Mouse (Mus musculus): Measurements from ENCODE around the gene Oas2. TPM values are rescaled to one million over a fixed set of nuclear protein-coding genes. Genes with fewer than 3 reads are reported as not detected.
A peak's percentile ranks its signal among the peaks of the same experiment; 100 is the strongest.

Gene Oas2
- polyA plus RNA-seq, 1 experiment from 2014 or later = 0.10 TPM

DNA sequence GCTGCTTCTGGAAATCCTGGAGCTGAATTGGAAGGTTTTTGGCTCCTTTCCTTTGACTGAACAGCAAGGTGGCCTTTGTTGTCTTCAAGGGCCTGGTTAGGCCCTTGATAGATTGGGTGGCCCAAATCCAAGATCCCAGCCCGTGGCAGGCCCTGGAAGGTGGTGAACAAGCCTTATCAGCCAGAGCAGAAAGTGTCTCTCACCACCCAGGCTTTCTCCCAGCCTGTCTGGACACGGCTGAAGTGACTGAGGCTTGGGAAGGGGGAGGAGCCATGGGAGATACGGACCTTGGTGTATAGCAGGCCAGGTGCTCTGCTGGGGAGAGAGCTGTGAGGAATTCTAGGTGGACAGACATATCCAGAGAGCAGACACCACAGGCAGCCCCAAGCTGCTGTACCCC lies 19.7 kb upstream of the Oas2 start:
- 0 out of 2 replicates have a peak, but pooled peaks cover 3% of the 10 kb centered on the region for H3K27me3 ChIP-seq
- WGBS = 65% methylated on average over 3 of the region's 3 CpGs
- no peaks in the 10 kb centered on the region for H3K9me3 ChIP-seq
- H3K4me3 ChIP-seq (replicated peaks) = no peak overlapping the region
- H3K4me2 ChIP-seq = no peak overlapping the region
- ATAC-seq (ENCODE audit: low FRiP score) = no peak
- no peaks in the 10 kb centered on the region for H3K4me1 ChIP-seq
- no peaks in the 10 kb centered on the region for H3K36me3 ChIP-seq (replicated peaks)
- H3K9ac ChIP-seq = no peak overlapping the region
- H3K27ac ChIP-seq = no peak overlapping the region

DNA sequence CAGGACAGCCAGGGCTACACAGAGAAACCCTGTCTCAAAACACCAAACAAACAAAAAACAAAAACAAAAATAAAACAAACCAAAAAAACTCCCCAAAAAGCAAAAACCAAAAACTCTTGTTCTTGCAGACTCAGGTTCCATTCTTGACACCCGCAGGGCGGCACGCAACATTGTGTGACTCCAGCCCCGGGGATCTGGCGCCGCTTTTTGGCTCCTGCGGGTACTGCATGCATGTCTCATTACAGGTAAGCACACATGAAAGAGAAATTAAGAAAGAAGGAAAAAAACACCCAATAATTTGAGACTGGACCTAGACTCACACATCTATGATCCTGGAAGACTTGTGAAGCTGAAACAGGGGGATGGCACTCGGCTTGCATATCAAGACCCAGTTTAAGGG lies 15.4 kb upstream of the Oas2 start:
- Histone ChIP-seq H3K9ac (no peak overlapping the region), H3K36me3 (replicated peaks) (no peaks in the 10 kb centered on the region), H3K4me3 (replicated peaks) (no peak overlapping the region), H3K27ac (no peak overlapping the region), H3K27me3 (0 out of 2 replicates have a peak, but pooled peaks cover 3% of the 10 kb centered on the region), H3K9me3 (no peaks in the 10 kb centered on the region), H3K4me1 (no peaks in the 10 kb centered on the region), H3K4me2 (no peak overlapping the region)
- ATAC-seq (ENCODE audit: low FRiP score) = no peak
- 76% methylated on average over 8 of the region's 8 CpGs for WGBS

DNA sequence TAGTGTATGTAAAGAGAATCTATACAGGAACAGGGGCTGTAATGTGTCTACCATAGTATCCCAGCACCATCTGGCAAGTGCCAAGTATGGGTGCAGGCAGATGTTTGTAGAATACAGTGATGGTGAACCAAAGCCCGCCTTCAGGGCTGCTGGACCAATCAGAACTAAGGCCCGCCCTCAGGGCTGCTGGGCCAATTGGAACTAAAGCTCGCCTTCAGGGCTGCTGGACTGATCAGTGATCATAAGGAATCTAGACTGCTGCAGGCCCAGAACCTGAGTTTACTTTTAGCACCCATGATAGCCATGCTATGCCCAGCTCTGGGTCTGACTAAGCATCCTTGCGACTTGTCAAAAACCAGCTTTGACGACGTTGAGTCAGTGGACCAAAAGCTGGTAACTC lies 12.2 kb upstream of the Oas2 start:
- 30% methylated on average over 6 of the region's 6 CpGs for WGBS
- Histone ChIP-seq H3K9ac (no peak overlapping the region), H3K4me1 (no peaks in the 10 kb centered on the region), H3K9me3 (no peaks in the 10 kb centered on the region), H3K4me2 (peak overlapping the region; percentile 3; the same call in 1 of the 2 replicates), H3K27me3 (0 out of 2 replicates have a peak, but pooled peaks cover 4% of the 10 kb centered on the region), H3K27ac (no peak overlapping the region), H3K36me3 (replicated peaks) (no peaks in the 10 kb centered on the region), H3K4me3 (replicated peaks) (no peak overlapping the region)
- peak; percentile 61 for ATAC-seq (ENCODE audit: low FRiP score)

DNA sequence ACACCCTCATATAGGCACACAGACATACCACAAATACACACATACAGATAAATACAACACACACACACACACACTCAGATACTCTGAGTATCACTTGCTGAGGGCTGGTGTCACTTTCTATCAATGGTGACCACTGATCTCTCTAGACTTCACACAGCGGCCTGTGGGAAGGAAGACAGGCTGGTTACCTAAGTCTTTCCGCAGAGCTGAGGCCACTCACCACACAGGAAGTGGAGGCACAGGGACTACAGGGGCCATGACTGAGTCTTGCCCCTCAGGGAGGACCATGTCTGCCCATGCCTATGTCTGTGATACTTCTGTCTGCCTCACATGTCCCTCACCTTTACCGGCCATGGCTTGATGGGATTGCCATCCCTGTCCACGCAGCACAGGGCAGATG lies 4.6 kb upstream of the Oas2 start:
- H3K9ac ChIP-seq = no peak overlapping the region
- 91% methylated on average over 4 of the region's 4 CpGs for WGBS
- no peak overlapping the region for H3K27ac ChIP-seq
- no peaks in the 10 kb centered on the region for H3K36me3 ChIP-seq (replicated peaks)
- H3K27me3 ChIP-seq = no peaks in the 10 kb centered on the region
- H3K4me1 ChIP-seq = no peaks in the 10 kb centered on the region
- ATAC-seq (ENCODE audit: low FRiP score) = no peak
- no peaks in the 10 kb centered on the region for H3K9me3 ChIP-seq
- H3K4me3 ChIP-seq (replicated peaks) = no peak overlapping the region
- H3K4me2 ChIP-seq = no peak overlapping the region

DNA sequence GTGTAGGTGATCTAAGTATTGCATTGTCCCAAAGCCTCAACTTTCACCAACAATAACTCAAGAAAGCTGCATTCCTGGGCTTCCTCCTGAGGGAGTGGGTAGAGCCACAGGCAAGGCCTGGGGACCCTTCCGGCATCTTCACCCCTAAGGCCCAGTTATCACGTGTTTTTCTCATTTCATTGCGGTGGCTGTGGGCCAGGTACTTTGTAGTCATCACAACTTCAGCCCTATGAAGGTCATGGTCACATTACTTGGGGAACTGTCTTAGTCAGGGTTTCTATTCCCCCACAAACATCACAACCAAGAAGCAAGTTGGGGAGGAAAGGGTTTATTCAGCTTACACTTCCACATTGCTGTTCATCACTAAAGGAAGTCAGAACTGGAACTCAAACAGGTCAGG lies 3.1 kb upstream of the Oas2 start:
- no peak for ATAC-seq (ENCODE audit: low FRiP score)
- no peak overlapping the region for H3K9ac ChIP-seq
- WGBS = 80% methylated on average over 3 of the region's 3 CpGs

DNA sequence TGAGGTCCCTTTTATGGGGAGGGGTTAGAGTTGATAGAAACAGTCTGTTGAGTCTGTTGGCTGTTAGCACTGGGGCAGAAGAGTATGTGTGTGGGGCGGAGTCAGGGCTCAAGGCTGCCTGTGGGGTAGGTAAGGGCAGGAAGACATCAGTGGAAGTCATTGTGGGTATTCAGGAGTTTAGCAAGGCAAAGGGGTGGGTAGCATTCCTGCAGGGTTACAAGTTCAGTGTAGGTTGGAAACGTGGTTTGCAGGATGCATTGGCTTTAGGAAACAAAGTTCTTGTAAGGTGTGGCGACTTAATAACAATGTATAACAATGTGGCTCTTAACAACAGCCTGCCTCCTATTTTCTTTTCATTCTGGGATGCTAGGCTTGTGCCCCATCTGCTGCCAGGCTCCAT lies 1.6 kb upstream of the Oas2 start:
- H3K9me3 ChIP-seq = no peaks in the 10 kb centered on the region
- ATAC-seq (ENCODE audit: low FRiP score) = no peak
- H3K27me3 ChIP-seq = no peaks in the 10 kb centered on the region
- no peak overlapping the region for H3K4me2 ChIP-seq
- no peaks in the 10 kb centered on the region for H3K36me3 ChIP-seq (replicated peaks)
- no peak overlapping the region for H3K9ac ChIP-seq
- H3K4me3 ChIP-seq (replicated peaks) = no peak overlapping the region
- 68% methylated on average over 3 of the region's 3 CpGs for WGBS
- no peaks in the 10 kb centered on the region for H3K4me1 ChIP-seq
- no peak overlapping the region for H3K27ac ChIP-seq

More for the DNA sequence above, 3.1 kb upstream of the Oas2 start:
- Histone ChIP-seq H3K4me2 (no peak overlapping the region), H3K4me3 (replicated peaks) (no peak overlapping the region), H3K9me3 (no peaks in the 10 kb centered on the region), H3K4me1 (no peaks in the 10 kb centered on the region), H3K27ac (no peak overlapping the region), H3K36me3 (replicated peaks) (no peaks in the 10 kb centered on the region), H3K27me3 (no peaks in the 10 kb centered on the region)

DNA sequence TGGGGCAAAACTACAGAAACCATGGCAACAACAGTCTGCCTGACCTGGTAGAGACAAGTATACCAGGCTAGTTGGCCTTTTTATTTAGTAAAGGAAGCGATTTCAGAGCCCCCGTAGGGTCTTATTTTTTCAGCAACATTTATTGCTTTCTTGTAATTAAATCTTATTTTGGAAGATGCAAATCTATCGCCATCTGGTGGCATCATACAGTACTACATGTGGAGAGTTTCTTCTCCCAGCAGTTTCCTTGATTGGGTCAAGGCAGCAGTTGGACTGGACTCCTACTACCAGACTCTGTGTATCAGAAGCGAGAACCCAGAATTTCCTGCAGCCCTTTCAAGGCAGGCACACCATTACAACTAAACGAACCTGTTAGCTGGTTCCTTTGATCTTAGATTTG lies 3.2 kb downstream of the Oas2 start:
- H3K9me3 ChIP-seq = no peaks in the 10 kb centered on the region
- no peak overlapping the region for H3K27ac ChIP-seq
- H3K9ac ChIP-seq = no peak overlapping the region
- H3K4me2 ChIP-seq = no peak overlapping the region
- ATAC-seq (ENCODE audit: low FRiP score) = no peak
- H3K36me3 ChIP-seq (replicated peaks) = no peaks in the 10 kb centered on the region
- WGBS = 16% methylated on average over 5 of the region's 5 CpGs
- H3K27me3 ChIP-seq = peaks cover 13% of the 10 kb centered on the region; the same call in 1 of the 2 replicates
- no peak overlapping the region for H3K4me3 ChIP-seq (replicated peaks)
- no peaks in the 10 kb centered on the region for H3K4me1 ChIP-seq

DNA sequence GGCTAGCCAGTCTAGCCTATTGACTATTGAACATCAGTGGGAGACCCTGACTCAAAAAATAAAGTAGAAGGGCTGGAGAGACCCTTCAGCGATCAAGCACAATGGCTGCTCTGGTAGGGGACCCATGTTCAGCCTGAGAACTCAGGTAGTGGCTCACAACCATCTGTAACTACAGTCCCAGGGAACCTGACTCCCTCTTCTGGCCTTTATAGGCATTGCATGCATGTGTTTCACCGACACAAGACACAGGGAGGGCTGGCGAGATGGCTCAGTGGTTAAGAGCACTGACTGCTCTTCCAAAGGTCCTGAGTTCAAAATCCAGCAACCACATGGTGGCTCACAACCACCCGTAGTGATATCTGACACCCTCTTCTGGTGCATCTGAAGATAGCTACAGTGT lies 7.5 kb downstream of the Oas2 start:
- Histone ChIP-seq H3K36me3 (replicated peaks) (no peaks in the 10 kb centered on the region), H3K4me3 (replicated peaks) (no peak overlapping the region), H3K27me3 (peaks cover 17% of the 10 kb centered on the region; the same call in 1 of the 2 replicates), H3K4me1 (no peaks in the 10 kb centered on the region), H3K27ac (no peak overlapping the region), H3K9me3 (no peaks in the 10 kb centered on the region), H3K4me2 (no peak overlapping the region), H3K9ac (no peak overlapping the region)
- no peak for ATAC-seq (ENCODE audit: low FRiP score)
- WGBS = 27% methylated on average over 4 of the region's 4 CpGs

DNA sequence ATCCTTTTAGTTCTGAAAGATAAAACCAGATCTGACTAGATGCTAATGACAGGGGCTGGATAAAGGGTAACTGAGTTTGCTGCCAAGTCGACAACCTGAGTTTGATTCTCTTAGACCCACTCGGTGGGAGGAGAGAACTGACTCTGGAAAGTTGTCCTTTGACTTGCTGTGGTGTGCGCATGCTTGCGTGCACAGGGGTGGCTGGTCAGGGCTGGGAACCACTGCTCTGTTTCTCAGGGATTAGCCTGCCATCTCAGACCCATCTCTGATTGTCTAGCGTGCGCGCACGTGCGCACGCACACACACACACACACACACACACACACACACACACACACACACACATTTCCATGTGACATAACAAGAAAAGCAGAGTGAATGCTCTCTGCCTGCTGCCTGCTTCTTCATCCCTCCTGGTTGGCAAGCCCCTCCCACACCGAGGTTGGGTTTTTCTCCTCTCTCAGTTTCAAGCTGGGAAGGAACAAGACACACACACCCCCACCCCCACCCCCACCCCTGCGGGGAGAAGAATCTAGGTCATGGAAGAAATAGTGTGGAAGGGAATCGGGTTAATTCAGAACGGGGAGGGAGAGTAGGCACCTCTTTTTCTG lies 15.2 kb downstream of the Oas2 start:
- Histone ChIP-seq H3K27me3 (no peaks in the 10 kb centered on the region), H3K9me3 (no peaks in the 10 kb centered on the region), H3K4me2 (no peak overlapping the region), H3K4me1 (peaks cover 8% of the 10 kb centered on the region; the same call in 1 of the 2 replicates), H3K27ac (no peak overlapping the region), H3K36me3 (replicated peaks) (no peaks in the 10 kb centered on the region), H3K4me3 (replicated peaks) (no peak overlapping the region), H3K9ac (no peak overlapping the region)
- 69% methylated on average over 14 of the region's 14 CpGs for WGBS
- ATAC-seq (ENCODE audit: low FRiP score) = no peak

DNA sequence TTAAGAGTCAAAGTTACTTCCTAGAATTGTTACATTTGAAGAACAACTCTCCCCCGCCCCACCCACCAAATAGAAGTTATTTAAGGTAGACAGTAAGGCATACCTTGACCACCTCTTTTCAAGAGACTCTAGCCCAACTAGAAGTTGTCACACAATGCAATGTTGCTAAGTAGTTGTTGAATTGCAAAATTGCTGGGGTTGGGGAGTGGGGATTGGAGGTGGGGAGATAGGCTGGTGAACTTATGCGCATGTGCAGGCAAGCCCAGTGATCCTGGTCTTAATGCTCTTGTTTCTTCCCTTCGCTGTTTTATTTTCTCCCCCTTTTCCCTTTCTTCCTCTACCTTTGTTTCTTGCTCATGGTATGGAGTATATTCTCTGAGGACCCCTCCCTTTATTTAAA lies 16.0 kb downstream of the Oas2 start:
- Histone ChIP-seq H3K9me3 (no peaks in the 10 kb centered on the region), H3K27me3 (0 out of 2 replicates have a peak, but pooled peaks cover 5% of the 10 kb centered on the region), H3K27ac (no peak overlapping the region), H3K4me1 (peaks cover 8% of the 10 kb centered on the region; the same call in 1 of the 2 replicates), H3K36me3 (replicated peaks) (no peaks in the 10 kb centered on the region), H3K4me3 (replicated peaks) (no peak overlapping the region), H3K4me2 (no peak overlapping the region), H3K9ac (no peak overlapping the region)
- no peak for ATAC-seq (ENCODE audit: low FRiP score)
- 90% methylated on average over 3 of the region's 3 CpGs for WGBS

DNA sequence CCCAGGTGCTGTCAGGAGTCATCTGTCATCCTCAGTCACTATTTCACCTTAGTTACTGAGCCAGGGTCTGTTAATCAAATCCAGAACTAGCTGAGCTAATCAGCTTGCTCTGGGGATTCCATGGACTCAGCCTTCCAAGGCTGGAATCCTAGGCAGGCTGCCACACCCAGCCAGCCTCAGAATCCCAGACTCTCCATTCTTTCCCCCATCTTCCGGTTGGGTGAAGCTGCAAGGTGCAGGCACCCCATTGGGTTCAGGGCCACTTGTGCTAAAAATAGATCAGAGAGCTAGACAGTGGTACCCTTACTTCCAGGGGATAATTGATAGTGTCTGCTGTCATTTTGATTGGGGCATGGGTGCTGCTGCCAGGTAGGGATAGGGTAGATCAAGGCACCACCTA lies 16.9 kb downstream of the Oas2 start:
- Histone ChIP-seq H3K27ac (no peak overlapping the region), H3K9me3 (no peaks in the 10 kb centered on the region), H3K36me3 (replicated peaks) (no peaks in the 10 kb centered on the region), H3K9ac (no peak overlapping the region), H3K4me2 (no peak overlapping the region), H3K27me3 (0 out of 2 replicates have a peak, but pooled peaks cover 8% of the 10 kb centered on the region), H3K4me1 (peaks cover 8% of the 10 kb centered on the region; the same call in 1 of the 2 replicates), H3K4me3 (replicated peaks) (no peak overlapping the region)
- 67% methylated on average over 1 of the region's 1 CpGs for WGBS
- ATAC-seq (ENCODE audit: low FRiP score) = no peak

DNA sequence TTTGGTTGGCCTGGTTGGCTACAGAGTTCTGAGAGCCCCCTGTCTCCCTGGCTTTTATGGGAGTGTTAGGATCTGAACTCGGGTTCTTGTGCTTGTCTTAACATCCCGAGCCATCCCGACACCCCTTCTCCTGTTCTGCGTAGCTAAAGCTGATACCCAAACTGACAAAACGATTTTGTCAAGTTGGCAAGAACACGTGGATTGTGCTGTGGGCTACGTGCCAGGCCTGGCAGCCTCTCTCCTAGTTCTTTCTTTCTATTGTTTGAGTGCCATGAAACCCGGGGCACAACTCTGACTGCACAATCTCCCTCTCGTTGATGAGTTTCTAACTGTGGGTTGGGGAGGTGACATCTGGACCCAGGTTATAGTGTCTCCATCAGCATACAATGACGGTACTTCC lies 20.3 kb downstream of the Oas2 start:
- no peaks in the 10 kb centered on the region; the same call in 1 of the 2 replicates for H3K4me1 ChIP-seq
- no peak overlapping the region for H3K27ac ChIP-seq
- 0 out of 2 replicates have a peak, but pooled peaks cover 8% of the 10 kb centered on the region for H3K27me3 ChIP-seq
- H3K9ac ChIP-seq = no peak overlapping the region
- H3K9me3 ChIP-seq = no peaks in the 10 kb centered on the region
- no peaks in the 10 kb centered on the region for H3K36me3 ChIP-seq (replicated peaks)
- WGBS = 74% methylated on average over 10 of the region's 10 CpGs
- no peak overlapping the region for H3K4me3 ChIP-seq (replicated peaks)
- H3K4me2 ChIP-seq = no peak overlapping the region
- no peak for ATAC-seq (ENCODE audit: low FRiP score)

DNA sequence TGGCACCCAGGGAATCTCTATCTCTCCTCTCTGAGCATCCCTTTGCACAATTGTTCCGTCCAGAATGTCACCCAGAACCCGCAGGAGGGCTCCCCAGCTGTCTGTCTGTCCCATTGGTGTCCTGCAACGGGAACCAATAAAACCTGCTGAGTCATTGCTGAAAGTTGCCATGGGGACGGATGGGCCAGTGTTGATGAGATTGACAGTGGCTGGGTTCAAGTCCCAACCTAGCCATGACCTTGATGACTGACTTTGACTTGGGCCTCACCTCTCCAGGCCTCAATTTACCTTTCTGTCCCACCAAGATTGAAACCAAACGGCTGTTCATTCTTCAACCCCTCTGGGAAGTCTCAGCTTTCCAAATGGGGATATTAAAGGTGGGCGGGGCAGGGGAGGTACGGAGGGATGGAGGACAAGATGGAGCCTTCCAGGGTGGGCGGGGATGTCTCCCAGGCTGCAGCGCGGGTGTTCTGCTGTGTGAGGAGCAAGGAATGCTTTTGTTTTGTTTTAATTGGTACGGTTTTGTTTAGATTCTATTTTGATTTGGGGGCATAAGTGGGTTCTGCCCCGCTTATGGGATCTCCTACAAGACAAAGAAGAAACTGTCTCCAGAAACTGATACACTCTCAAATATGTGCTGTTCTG lies 23.7 kb downstream of the Oas2 start:
- H3K4me2 ChIP-seq = no peak overlapping the region
- 64% methylated on average over 12 of the region's 12 CpGs for WGBS

More for the DNA sequence above, 23.7 kb downstream of the Oas2 start:
- no peaks in the 10 kb centered on the region for H3K36me3 ChIP-seq (replicated peaks)
- no peaks in the 10 kb centered on the region for H3K9me3 ChIP-seq
- no peak for ATAC-seq (ENCODE audit: low FRiP score)
- H3K27ac ChIP-seq = no peak overlapping the region
- no peak overlapping the region for H3K4me3 ChIP-seq (replicated peaks)
- no peak overlapping the region for H3K9ac ChIP-seq
- H3K4me1 ChIP-seq = no peaks in the 10 kb centered on the region
- H3K27me3 ChIP-seq = 0 out of 2 replicates have a peak, but pooled peaks cover 8% of the 10 kb centered on the region

Measured in forebrain, embryonic 12.5 days (tissue).